Mouse (Mus musculus) lung, postnatal 14 days (tissue): Measurements from ENCODE around the gene Gpsm3.
"Not testable (repeated sequence)": the region's sequence is repeated elsewhere in the genome, so short reads cannot be mapped to it uniquely, and the experiment has no call there.

ENCODE experiments used
- DNase-seq: peaks from one replicate; pipeline ENCODE4 v3.0.0; 2021

Gene Gpsm3

DNA sequence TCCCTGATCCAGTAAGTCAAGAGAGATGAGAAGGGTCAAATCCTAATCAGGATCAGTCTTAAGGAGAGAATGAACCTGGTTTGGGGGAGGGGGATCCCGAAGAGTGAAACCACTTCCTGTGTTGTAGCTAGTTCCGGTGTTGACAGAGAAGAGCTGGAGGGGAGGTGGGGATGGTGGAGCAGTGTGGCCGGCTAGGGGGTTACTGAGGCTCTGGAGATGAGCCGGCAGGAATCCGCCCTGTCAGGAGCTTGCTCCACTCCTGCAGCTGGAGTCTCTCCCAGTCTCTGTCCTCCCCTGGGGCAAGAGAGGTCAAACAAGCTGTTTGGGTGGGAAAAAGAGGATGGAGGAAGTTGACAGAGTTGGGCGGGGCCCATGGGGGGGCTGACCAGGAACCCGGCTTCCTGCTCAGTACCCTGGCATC, at the start of gene Gpsm3:
Gene Gpsm3 (plus strand): TSS at position 126 of the 421 bp plus-strand sequence.
- DNase-seq, result peak; percentile 68

DNA sequence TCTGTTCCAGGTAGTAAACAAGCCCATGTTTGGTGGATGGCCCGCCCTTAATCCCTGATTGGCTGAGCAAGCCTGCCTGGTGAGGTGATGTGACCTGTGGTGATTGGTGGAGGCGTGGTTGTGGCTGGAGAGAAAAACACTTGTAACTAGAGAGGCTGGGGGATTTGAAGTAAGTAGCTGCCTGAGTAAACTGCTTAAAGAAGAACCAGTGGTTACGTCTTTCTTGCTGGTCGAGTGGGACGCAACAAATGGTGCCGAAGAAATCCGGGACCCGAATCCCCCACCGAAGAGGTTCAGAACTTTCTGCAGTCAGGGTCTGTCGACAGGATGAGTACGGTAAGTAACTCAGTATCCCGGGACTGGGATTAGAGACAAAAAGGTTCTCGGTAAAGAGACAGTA, 46.0 kb upstream of the Gpsm3 start:
- not testable (repeated sequence) for DNase-seq

DNA sequence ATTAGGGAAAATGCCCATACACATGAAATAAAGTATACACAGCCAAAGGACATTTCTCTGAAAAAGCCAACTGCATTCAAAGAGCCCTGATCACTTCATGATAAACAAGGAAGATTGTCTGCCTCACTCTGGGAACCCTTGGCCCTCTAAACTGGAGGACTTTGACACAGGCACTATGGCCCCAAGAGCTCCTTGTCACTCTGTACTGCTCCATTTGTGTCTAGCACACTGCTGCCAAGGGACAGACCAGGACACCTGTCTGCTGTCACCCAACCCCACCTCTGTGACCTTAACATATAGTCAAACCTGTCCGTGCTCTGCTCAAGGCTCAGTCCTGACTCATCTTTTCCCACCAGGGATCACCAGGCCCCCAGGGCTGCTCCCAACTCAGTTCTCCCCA, 42.8 kb upstream of the Gpsm3 start:
- no peak for DNase-seq

DNA sequence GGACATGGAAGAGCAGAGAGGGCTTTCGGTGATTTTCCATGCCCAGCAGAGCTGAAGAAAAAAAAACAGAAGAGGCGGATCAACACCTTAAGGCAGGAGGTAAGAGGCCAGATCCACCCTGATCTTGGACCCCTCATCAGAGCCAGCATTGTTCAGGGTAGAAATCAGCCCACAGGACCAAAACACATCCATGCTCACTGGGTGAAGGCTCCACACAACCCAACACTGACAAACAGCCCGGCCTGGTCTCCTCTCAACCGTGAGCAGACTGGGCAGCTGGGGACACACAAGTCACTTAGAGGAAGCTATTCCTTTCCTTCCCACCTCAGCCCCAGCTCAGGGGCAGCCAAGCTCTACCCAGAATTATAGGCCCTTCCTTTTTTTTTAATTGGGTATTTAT, 42.0 kb upstream of the Gpsm3 start:
- no peak for DNase-seq

DNA sequence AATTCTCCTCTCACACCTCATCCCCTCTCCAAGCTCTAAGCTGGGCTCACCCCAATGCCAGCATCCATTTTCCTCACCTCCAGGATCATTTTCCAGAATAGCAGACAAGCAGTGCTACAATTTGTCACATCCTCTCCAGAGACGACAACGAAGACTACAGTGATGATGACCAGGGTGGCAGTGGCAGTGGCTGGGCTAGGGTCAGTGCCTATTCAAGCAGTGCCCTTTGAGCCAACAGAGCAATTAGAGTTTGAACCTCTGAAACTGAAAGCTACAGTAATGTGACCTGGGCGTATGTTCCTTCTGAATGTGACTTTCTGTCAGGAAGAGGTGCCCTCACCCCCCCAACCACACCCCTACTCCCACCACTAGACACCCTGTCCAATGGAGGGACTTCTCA, 40.5 kb upstream of the Gpsm3 start:
- no peak for DNase-seq

DNA sequence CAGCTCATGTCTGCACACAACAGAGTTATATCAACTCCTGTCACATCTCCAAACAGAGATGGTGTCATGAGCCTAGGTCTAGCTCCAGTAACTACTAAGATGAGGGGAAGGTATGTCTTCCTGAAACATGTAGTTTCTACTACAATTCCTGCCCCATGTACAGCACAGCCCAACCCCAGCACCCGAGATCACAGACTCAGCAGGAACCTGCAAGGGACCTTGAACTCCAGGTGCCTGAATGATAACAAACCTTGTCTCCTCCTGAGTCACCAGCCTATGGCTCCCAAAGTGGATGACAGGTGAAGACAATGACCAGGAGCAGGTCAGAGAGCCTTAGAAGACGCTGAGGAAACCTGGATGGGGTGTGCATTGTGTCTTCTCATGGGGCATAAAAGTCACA, 39.8 kb upstream of the Gpsm3 start:
- no peak for DNase-seq

DNA sequence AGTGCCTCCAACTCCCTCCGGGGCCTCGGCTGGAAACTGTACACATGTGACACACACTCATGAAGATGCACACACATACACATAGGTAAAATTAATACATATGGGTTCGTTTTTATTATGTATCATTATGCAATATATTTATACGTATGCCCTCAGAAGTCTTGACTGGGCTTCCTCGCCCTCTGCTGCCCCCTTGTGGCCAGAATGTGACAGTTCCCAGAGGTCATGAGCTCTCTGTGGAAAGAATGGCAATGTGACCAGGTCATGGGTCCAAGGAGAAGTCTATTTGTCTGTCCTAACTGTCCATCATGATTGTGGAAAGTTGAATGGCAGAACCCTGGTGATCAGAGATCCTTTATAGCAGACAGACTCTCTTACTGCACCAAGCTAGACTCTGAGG, 34.1 kb upstream of the Gpsm3 start:
- peak; percentile 92 for DNase-seq

DNA sequence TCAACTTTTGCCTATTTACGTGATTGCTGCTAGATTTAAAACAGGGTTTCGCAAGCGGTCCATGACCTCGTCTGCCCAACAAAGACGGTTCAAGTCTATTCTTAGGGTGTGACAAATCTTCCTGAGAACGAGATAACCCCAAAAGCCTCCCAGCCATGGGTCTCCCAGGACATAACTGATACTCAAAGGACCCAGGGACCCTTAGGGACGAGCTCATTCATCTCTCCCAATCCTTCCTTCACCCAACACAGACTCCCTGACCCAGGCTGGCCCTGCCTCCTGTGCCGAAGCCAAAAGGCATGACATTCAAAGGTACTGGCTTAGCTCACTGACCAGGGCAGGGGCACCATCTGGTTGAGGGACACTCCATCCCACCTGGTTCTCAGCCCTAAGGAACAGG, 33.2 kb upstream of the Gpsm3 start:
- no peak for DNase-seq

DNA sequence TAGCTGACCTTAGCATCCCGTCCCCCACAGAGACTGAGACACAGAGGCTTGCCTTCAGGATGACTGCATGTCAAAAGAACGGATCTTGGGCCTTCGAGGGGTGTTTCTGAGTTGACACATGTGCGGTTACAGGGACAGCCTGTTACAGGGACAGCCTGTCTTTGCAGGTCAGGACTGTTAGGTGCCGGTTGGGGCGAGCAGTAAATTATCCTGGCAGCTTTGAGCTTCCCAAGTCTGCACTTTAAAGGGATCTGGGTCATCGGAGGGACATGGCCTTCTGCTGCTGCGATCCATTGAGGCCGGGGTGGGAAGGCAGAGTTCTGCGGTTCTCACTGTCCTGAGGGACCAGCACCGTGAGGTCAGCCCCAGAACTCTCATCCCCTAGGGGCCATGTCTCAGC, 32.2 kb upstream of the Gpsm3 start:
- no peak for DNase-seq

DNA sequence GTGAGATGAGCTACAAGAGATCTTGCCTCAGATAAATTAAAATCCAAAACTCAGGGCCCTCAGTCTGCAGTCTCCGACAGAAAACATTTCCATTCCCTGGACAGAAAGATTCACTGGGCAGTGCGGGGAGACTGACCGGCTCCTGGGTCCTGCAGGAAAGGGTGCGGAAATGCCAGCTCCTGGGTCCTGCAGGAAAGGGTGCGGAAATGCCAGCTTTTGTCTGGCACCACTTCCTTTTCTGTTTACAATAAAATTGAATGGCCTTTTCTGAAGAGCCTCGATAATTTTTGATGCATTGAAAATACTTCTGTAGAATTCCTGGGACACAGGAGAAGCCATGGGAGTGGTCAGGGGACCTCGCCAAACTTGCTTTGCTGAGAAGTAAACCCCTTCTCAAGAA, 30.5 kb upstream of the Gpsm3 start:
- DNase-seq, result no peak

DNA sequence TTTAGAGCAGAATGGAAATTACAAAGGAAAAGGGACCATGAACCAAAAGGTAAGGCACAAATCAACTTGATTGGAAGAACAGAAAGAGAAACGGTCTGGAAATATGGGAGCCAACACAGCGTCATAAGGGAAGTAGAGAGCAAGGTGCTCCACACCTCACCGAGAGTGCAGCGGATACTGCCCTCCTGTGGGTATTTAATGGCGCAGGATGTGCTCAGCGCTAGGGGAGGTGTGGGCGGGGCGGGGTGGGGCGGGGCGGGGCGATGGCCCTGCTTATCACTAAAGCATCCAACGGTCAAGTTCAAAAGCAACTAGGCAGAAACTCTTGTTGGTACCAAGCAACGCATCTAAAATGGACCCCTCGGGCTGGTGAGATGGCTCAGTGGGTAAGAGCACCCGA, 29.7 kb upstream of the Gpsm3 start:
- no peak for DNase-seq

DNA sequence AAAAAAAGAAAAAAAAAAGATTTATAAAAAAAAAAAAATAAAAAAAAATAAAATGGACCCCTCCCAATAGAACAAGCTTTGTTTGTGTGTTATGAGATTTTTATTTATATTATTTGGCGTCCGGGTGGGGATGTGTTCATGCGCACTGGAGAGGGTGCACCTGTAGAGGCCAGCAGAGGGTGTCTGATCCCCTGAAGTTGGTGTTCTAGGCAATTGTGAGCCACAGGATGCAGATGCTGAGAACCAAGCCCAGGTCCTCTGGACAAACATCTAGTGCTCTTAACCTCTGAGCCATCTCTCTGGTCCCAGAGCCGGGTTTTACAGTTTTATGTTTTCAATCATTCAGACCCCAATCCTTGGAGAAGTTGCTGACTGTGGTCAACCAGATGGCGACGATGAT, 29.2 kb upstream of the Gpsm3 start:
- no peak for DNase-seq

DNA sequence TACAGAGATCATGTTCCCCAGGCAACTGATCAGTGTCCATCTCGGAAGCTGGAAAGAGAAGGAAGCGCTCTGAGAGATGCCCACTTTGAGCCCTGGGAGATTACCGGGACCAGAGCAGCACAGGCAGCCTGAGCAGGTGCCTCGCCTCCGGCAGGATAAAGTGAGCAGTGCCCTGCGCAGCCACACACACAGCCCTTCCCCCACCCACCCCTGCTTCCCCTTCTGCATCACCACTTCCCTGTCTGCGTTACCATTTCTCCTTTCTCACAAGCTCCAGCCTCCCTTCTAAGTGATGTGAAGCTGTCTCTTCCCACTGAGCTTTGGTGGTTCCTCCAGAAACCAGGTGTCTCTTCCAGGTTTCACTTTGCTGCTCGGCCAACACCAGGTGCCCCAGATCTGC, 28.4 kb upstream of the Gpsm3 start:
- no peak for DNase-seq

DNA sequence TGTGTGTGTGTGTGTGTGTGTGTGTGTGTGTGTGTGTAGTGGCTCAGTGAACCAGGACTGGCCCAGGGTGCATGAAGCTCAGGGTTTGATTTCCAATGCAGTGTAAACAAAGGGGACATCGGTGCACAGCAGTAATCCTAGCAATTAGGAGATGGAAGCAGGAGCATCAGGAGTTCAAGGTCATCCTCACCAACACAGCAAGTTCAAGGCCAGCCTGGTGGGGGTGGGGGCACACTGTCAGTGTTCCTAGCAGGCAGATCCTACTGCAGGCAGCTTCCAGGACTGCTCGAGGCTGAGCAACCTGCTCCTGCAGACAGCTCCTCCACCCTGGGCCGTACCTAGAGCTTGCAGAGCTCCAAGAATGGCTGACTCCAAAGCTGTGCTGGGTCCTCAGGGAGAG, 27.0 kb upstream of the Gpsm3 start:
- no peak for DNase-seq

DNA sequence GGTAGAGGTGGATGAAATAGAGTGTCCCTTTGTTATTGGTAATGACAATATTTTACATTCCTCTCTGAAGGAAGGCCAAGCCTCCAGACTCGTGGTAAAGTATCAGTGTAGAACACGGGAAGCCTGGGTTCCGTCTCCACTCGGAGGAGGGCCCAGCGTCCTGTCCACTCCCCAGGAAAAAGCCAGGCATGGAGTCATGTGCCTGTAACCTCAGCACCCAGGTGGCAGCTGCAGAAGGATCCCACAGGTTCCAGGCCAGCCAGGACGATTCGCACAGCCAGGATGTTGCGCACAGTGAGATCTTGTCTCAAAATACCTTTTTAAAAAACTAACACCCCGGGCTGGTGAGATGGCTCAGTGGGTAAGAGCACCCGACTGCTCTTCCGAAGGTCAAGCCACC, 26.3 kb upstream of the Gpsm3 start:
- DNase-seq, result no peak

DNA sequence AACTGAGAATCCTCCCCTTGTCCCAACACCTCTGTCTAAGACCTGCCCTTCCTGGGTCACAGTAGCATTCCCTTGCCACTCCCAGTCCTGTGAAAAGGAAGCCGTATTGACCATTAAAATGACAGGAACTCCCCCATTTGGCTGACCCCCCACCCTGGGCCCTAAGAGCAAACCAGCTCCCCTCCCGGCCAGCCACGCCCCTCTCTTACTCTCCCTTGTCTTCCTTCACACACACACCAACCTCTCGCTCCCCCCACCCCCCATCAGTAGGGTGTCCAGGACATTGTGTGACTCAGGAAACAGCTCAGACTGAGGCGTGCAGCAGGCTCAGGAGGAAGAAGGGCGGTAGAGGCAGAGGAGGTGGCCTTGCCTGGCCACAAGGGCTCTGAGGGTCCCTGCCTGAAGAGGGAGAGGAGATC, 25.6 kb upstream of the Gpsm3 start, which contains the start of gene Notch4:
Gene Notch4 (plus strand): TSS at position 266 of the 419 bp plus-strand sequence.
- DNase-seq, result peak; percentile 61

DNA sequence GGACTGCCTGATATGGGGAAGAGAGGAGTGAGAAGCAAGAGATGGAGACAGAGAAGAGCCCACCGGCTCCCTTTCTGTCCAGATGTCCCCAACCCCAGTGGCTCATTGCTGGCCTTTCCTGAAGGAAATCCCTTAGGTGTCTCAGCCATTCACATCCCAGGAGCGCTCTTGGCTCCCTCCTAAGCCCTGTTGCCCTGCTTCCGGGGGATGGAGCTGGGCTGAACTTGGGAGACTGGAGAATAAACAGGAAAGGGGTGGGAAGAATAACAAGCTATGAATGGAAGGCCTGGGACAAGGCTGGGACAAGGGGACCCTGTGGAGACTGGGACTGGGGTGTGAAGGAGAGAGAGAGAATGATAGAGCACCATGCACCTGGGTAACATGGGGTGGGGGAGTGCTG, 24.8 kb upstream of the Gpsm3 start:
- DNase-seq, result peak; percentile 60

DNA sequence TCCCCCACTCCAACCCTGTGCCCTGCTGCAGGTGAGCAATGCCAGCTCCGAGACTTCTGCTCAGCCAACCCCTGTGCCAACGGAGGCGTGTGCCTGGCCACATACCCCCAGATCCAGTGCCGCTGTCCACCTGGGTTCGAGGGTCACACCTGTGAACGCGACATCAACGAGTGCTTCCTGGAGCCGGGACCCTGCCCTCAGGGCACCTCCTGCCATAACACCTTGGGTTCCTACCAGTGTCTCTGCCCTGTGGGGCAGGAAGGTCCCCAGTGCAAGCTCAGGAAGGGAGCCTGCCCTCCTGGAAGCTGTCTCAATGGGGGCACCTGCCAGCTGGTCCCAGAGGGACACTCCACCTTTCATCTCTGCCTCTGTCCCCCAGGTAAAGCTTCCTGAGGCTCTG, 22.3 kb upstream of the Gpsm3 start:
- no peak for DNase-seq

DNA sequence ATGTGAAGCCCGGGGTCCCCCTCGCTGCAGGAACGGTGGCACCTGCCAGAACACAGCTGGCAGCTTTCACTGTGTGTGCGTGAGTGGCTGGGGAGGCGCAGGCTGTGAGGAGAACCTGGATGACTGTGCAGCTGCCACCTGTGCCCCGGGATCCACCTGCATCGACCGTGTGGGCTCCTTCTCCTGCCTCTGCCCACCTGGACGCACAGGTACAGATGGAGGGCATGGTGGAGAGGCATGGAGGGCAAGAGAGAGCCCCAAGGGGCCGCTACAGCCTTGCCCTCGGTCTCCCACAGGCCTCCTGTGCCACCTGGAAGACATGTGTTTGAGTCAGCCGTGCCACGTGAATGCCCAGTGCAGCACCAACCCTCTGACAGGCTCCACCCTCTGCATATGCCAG, 21.2 kb upstream of the Gpsm3 start:
- no peak for DNase-seq

DNA sequence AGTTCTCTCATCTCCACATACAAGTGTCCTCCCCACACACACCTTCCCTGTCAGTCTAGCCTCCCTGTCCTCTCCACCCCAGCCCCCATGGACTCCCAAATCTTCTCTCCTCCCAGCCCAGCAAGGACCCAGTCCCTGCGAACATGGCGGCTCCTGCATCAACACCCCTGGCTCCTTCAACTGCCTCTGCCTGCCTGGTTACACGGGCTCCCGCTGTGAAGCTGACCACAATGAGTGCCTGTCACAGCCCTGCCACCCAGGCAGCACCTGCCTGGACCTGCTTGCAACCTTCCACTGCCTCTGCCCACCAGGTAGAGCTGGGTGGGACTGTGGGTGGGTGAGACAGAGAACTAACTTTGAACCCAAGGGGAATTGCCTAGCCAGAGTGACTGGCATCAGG, 19.7 kb upstream of the Gpsm3 start:
- no peak for DNase-seq

DNA sequence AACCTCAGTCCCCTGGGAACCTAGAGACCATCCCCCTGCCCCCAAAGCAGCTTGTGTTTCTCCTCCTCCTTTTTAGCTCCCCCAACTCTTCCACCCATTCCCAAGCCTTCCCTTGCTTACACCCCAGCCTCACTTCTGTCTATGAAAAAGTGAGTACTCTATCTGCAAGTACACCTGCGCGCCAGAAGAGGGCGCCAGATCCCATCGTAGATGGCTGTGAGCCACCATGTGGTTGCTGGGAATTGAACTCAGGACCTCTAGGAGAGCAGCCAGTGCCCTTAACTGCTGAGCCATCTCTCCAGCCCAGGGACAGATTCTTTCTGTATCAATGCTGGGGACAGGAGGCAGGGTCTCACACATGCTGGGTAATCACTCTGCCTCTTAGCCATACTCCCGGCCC, 17.7 kb upstream of the Gpsm3 start:
- DNase-seq, result no peak

DNA sequence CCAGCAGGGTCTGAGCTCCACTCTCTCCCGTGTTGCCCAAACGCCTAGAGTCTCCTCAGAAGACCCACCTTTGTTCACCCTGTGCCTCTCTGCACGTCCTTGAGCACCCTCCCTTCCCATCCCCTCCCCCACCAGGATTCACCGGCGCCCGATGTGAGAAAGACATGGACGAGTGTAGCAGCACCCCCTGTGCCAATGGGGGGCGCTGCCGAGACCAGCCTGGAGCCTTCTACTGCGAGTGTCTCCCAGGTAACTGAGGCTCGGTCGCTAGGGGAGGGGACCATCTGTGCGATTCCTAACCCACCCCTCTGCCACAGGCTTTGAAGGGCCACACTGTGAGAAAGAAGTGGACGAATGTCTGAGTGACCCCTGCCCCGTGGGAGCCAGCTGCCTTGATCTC, 17.2 kb upstream of the Gpsm3 start:
- no peak for DNase-seq

DNA sequence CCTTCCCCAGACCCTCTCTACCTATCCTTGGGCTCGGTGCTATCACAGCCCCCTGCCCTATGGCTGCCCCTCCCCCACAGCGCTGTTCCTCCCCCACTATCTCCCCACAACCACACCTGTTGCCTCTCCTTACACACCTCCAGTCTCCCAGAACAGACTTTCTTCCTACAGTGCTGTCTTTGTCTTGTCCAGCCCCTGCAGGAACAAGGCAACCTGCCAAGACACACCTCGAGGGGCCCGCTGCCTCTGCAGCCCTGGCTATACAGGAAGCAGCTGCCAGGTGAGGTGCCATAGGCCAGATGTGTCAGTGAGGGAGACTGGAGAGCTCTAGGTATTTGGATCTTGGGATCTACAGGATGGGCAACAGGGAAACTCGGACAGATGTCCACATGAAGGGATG, 13.0 kb upstream of the Gpsm3 start:
- no peak for DNase-seq

DNA sequence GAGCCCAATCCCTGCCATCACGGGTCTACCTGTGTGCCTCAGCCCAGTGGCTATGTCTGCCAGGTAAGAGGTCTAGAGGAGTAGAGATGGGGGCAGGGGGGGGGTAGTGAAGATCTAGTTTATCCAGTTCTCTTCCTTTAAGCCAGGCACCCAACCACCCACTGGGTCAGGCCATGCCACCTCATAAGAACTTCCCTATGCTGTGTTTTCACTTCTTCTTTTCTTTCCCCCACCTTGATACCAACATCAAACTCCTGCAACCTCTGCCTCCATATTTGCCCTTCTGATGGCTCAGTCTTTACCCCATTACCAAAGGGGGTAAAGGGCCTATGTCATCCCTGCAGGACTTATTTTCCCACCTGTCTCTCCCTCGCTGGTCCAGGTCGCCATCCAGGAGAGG, 11.5 kb upstream of the Gpsm3 start:
- DNase-seq, result no peak

DNA sequence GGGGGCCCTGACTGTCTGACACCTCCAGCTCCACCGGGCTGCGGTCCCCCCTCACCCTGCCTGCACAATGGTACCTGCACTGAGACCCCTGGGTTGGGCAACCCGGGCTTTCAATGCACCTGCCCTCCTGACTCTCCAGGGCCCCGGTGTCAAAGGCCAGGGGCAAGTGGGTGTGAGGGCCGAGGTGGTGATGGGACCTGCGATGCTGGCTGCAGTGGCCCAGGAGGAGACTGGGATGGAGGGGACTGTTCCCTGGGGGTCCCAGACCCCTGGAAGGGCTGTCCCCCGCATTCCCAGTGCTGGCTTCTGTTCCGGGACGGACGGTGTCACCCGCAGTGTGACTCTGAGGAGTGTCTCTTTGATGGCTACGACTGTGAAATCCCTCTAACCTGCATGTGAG, 7.1 kb upstream of the Gpsm3 start:
- no peak for DNase-seq

DNA sequence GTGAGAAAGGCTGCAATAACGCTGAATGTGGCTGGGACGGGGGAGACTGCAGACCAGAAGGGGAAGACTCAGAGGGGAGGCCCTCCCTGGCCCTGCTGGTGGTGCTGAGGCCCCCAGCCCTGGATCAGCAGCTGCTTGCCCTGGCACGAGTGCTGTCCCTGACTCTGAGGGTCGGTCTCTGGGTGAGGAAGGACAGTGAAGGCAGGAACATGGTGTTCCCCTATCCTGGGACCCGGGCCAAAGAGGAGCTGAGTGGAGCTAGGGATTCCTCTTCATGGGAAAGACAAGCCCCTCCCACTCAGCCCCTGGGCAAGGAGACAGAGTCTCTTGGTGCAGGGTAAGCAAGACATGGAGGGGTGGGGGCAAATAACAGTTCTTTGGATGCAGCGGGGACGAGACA, 6.2 kb upstream of the Gpsm3 start:
- no peak for DNase-seq
